Mouse (Mus musculus): Measurements from ENCODE around the gene Rnf222. TPM values are rescaled to one million over a fixed set of nuclear protein-coding genes. Genes with fewer than 3 reads are reported as not detected.
A peak's percentile ranks its signal among the peaks of the same experiment; 100 is the strongest.

Gene Rnf222
- polyA plus RNA-seq, 1 experiment from 2014 or later: 5.8 TPM

DNA sequence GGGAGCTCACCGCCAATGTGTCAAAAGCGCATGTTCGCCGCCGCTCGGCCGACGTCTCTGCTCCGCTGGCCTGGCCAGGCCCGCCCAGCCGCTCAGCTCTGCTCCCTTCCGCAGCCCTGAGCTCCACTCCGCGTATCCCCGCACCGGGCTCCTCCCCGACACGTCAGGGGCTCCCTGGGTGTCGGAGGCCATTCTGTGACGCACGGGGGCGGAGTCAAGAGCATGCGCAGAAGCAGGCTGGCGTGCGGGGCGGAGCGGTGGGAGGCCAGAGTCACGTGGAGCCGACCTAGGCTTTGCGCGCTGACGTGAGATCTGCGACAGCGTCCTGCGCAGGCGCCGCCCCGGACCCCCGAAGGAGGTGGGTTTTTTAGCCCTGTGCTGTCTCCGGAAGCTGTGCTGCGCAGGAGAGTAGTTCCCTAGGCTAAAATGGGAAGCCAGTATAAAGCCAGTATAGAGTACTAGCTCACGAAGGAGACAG is 35.4 kb upstream of the Rnf222 start:
- Histone ChIP-seq H3K4me3 (ENCODE audit: low read depth, low read length) (peak overlapping the region; percentile 96), H3K27me3 (ENCODE audit: control insufficient read depth, insufficient read depth, low read length) (no peaks in the 10 kb centered on the region), H3K9me3 (ENCODE audit: control insufficient read depth, low read length) (no peaks in the 10 kb centered on the region), H3K4me2 (replicated peaks; ENCODE audit: low read depth) (peak overlapping the region; percentile 61), H3K9ac (ENCODE audit: low read length) (peak overlapping the region; percentile 96), H3K27ac (replicated peaks) (peak overlapping the region; percentile 100), H3K36me3 (ENCODE audit: control insufficient read depth, insufficient read depth, low read length) (no peaks in the 10 kb centered on the region), H3K4me1 (replicated peaks; ENCODE audit: control insufficient read depth, insufficient read depth) (peaks cover 3% of the 10 kb centered on the region; the same call in 1 of the 2 replicates)
- TF ChIP-seq CTCF (IDR thresholded peaks at IDR 0.05; ENCODE audit: low read depth) (0 out of 2 replicates have a peak, but pooled peaks have one; percentile 15), EP300 (optimal IDR thresholded peaks at IDR 0.05) (no peak)
- WGBS: under 1% methylated on average over 42 of the region's 42 CpGs
- DNase-seq (ENCODE audit: low spot score): peak; percentile 100
- peak; percentile 98 for ATAC-seq (ENCODE audit: low FRiP score, low TSS enrichment)

DNA sequence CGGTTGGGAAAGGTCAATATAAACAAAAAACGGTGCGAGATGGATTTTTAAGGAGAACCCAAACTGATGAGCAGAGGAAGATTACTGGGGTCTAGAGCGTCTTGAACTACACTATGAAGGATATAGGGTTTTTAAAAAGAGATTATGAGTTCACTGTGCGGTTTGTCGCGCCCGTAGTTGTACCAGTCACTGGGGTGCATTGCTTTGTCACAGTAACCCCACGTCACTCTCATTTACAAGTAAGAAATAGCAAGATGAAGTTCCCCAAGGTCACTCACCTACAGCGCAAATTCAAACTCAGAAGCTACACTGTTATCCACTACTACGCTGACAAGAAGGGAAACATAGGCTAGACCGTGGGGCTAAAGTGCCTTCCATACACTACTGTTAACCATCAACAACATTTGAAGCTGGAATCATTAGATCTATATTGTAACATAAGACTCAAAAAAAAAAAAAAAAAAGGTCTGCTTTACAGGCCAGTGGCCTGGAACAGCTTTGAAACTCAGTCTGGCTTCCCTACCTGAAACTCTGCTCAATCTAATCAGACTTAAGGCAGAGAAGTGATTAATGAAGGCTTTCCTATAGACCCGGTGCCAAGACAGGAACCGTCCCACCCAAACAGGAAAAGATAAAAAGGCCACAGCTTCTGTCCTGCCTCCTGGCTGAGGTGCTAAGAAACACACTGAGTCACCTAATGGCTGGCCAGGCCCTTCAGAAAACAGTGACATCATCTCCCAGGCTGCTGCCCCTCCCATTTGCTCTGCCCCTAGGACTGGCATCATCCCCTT is 34.5 kb upstream of the Rnf222 start:
- ATAC-seq (ENCODE audit: low FRiP score, low TSS enrichment): peak; percentile 66
- H3K36me3 ChIP-seq (ENCODE audit: control insufficient read depth, insufficient read depth, low read length): no peaks in the 10 kb centered on the region
- peak overlapping the region; percentile 59 for H3K9ac ChIP-seq (ENCODE audit: low read length)
- H3K4me1 ChIP-seq (replicated peaks; ENCODE audit: control insufficient read depth, insufficient read depth): peaks cover 3% of the 10 kb centered on the region; the same call in 1 of the 2 replicates
- H3K27ac ChIP-seq (replicated peaks): peak overlapping the region; percentile 100
- peak; percentile 81 for DNase-seq (ENCODE audit: low spot score)
- peak overlapping the region; percentile 96 for H3K4me3 ChIP-seq (ENCODE audit: low read depth, low read length)
- TF ChIP-seq CTCF (IDR thresholded peaks at IDR 0.05; ENCODE audit: low read depth) (peak; percentile 54; the same call in 1 of the 2 replicates), EP300 (optimal IDR thresholded peaks at IDR 0.05) (peak; percentile 1)
- H3K27me3 ChIP-seq (ENCODE audit: control insufficient read depth, insufficient read depth, low read length): no peaks in the 10 kb centered on the region
- H3K9me3 ChIP-seq (ENCODE audit: control insufficient read depth, low read length): no peaks in the 10 kb centered on the region
- H3K4me2 ChIP-seq (replicated peaks; ENCODE audit: low read depth): peak overlapping the region; percentile 61
- WGBS: 21% methylated on average over 14 of the region's 14 CpGs

DNA sequence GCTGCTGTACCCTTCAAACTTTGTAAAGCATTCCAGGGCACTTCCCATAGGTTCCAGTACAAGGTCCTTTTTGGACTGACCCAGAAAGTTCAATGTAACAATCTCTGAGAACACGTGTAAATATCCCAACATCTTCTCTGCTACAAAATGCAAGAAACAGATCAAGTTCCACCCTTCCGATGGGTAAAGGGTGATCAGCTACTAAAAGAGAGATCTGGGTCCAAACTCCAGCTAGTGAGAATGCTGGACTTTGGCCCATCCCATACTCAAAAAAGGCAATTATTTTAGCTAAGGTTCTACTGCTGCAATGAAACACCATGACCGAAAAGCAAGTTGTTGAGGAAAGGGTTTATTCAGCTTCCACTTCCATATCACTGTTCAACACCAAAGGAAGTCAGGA is 33.7 kb upstream of the Rnf222 start:
- TF ChIP-seq CTCF (IDR thresholded peaks at IDR 0.05; ENCODE audit: low read depth) (no peak), EP300 (optimal IDR thresholded peaks at IDR 0.05) (no peak)
- peak overlapping the region; percentile 100 for H3K27ac ChIP-seq (replicated peaks)
- H3K4me2 ChIP-seq (replicated peaks; ENCODE audit: low read depth): no peak overlapping the region
- DNase-seq (ENCODE audit: low spot score): no peak
- H3K27me3 ChIP-seq (ENCODE audit: control insufficient read depth, insufficient read depth, low read length): no peaks in the 10 kb centered on the region
- 82% methylated on average over 3 of the region's 3 CpGs for WGBS
- no peak for ATAC-seq (ENCODE audit: low FRiP score, low TSS enrichment)
- H3K4me1 ChIP-seq (replicated peaks; ENCODE audit: control insufficient read depth, insufficient read depth): peaks cover 3% of the 10 kb centered on the region; the same call in 1 of the 2 replicates
- H3K36me3 ChIP-seq (ENCODE audit: control insufficient read depth, insufficient read depth, low read length): no peaks in the 10 kb centered on the region
- H3K9me3 ChIP-seq (ENCODE audit: control insufficient read depth, low read length): no peaks in the 10 kb centered on the region
- H3K9ac ChIP-seq (ENCODE audit: low read length): no peak overlapping the region
- H3K4me3 ChIP-seq (ENCODE audit: low read depth, low read length): no peak overlapping the region

DNA sequence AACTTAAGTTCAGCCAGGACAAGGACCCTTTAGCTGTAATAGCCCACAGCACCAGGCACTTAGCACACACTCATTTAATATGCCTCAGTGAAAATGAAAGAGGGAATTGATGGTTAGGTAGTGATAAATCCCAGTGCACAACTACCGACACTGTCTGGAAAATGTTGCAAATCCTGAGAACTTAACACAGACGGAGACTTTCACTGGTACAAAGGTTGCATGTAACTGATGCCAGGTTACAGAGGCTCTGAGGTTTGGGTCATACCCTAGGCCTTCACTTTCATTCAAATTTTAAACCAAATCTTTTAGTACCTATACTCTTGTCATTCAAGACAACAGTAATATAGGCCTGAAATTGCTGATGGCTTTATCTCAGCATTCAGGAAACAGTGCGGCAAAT is 31.0 kb upstream of the Rnf222 start:
- TF ChIP-seq CTCF (IDR thresholded peaks at IDR 0.05; ENCODE audit: low read depth): no peak
- TF ChIP-seq EP300 (optimal IDR thresholded peaks at IDR 0.05): no peak
- Histone ChIP-seq H3K27me3 (ENCODE audit: control insufficient read depth, insufficient read depth, low read length) (no peaks in the 10 kb centered on the region), H3K4me3 (ENCODE audit: low read depth, low read length) (no peak overlapping the region), H3K9ac (ENCODE audit: low read length) (no peak overlapping the region), H3K36me3 (ENCODE audit: control insufficient read depth, insufficient read depth, low read length) (no peaks in the 10 kb centered on the region), H3K4me1 (replicated peaks; ENCODE audit: control insufficient read depth, insufficient read depth) (no peaks in the 10 kb centered on the region; the same call in 1 of the 2 replicates), H3K9me3 (ENCODE audit: control insufficient read depth, low read length) (no peaks in the 10 kb centered on the region), H3K4me2 (replicated peaks; ENCODE audit: low read depth) (no peak overlapping the region), H3K27ac (replicated peaks) (no peak overlapping the region)
- ATAC-seq (ENCODE audit: low FRiP score, low TSS enrichment) (no peak), DNase-seq (ENCODE audit: low spot score) (no peak)
- whole genome bisulfite sequencing: 85% methylated on average over 3 of the region's 3 CpGs

DNA sequence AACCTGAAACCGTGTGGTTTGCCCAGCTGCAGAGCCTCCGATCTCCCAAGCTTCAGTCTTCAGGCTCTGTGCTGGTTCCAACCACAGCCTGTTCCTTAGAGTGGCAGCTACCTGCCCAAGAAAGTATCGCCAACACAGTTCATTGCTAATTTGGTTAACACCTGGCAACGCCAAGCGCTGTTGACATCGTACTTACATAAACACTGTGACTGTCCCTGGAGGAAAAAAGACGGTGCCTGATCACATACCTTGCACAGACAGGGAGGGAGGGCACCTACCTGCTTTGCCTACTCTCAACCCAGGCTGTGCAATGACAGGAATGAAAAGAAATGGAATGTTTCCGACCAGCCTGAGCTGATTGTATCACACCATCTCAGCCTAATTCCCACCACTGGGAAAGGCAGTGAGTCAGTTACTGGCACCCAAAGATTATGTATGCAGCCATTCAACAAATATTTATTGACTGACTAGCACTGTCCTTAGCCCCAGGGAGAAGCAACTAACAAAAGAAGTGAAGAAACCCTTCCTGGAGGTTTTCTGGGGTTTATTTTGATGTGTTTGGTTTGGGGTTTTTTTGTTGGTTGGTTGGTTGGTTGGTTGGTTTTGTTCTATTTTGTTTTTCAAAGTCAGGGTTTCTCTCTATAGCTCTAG is 28.3 kb upstream of the Rnf222 start:
- WGBS: 58% methylated on average over 8 of the region's 8 CpGs
- Histone ChIP-seq H3K27me3 (ENCODE audit: control insufficient read depth, insufficient read depth, low read length) (no peaks in the 10 kb centered on the region), H3K36me3 (ENCODE audit: control insufficient read depth, insufficient read depth, low read length) (no peaks in the 10 kb centered on the region), H3K4me1 (replicated peaks; ENCODE audit: control insufficient read depth, insufficient read depth) (no peaks in the 10 kb centered on the region; the same call in 1 of the 2 replicates), H3K4me3 (ENCODE audit: low read depth, low read length) (no peak overlapping the region), H3K4me2 (replicated peaks; ENCODE audit: low read depth) (no peak overlapping the region), H3K27ac (replicated peaks) (peak overlapping the region; percentile 53; the same call in 1 of the 2 replicates), H3K9me3 (ENCODE audit: control insufficient read depth, low read length) (no peaks in the 10 kb centered on the region), H3K9ac (ENCODE audit: low read length) (no peak overlapping the region)
- no peak for TF ChIP-seq CTCF (IDR thresholded peaks at IDR 0.05; ENCODE audit: low read depth)
- no peak for TF ChIP-seq EP300 (optimal IDR thresholded peaks at IDR 0.05)
- DNase-seq (ENCODE audit: low spot score): no peak
- ATAC-seq (ENCODE audit: low FRiP score, low TSS enrichment): peak; percentile 51; the same call in 1 of the 2 replicates
